Mouse (Mus musculus) neural tube, embryonic 13.5 days (tissue): ENCODE measurements around the gene Pafah2. TPM values are rescaled to one million over a fixed set of nuclear protein-coding genes. Genes with fewer than 3 reads are reported as not detected.

ENCODE experiments used
- ATAC-seq: fragments of 200-750 bp; cut with Nextera tagmentation; 2 replicates; pipeline ENCODE4 v1.8.0; 2017; ENCODE audit warnings: low read depth, mild to moderate bottlenecking, moderate TSS enrichment, moderate library complexity
- H3K27ac ChIP-seq: fragments of 300-500 bp; sonication (generic); replicated peaks from 2 replicates; pipeline ENCODE4 v1.5.1; 2015; ENCODE audit warnings: moderate library complexity, mild to moderate bottlenecking, inconsistent platforms
- H3K27me3 ChIP-seq: fragments of 300-500 bp; sonication (generic); 2 replicates; pipeline ENCODE4 v1.6.1; 2015; ENCODE audit warnings: mild to moderate bottlenecking, inconsistent platforms
- H3K36me3 ChIP-seq: fragments of 300-500 bp; sonication (generic); 2 replicates; pipeline ENCODE4 v1.6.1; 2015; ENCODE audit warnings: mild to moderate bottlenecking, inconsistent platforms
- H3K4me1 ChIP-seq: fragments of 300-500 bp; sonication (generic); replicated peaks from 2 replicates; pipeline ENCODE4 v1.6.1; 2015; ENCODE audit warnings: inconsistent platforms
- H3K4me2 ChIP-seq: fragments of 300-500 bp; sonication (generic); 2 replicates; pipeline ENCODE4 v1.6.1; 2015; ENCODE audit warnings: inconsistent platforms, mild to moderate bottlenecking, moderate library complexity
- H3K4me3 ChIP-seq: fragments of 300-500 bp; sonication (generic); 2 replicates; pipeline ENCODE4 v1.5.1; 2015; ENCODE audit warnings: mild to moderate bottlenecking, inconsistent platforms
- H3K9ac ChIP-seq: fragments of 300-500 bp; sonication (generic); 2 replicates; pipeline ENCODE4 v1.6.1; 2015; ENCODE audit warnings: moderate library complexity, mild to moderate bottlenecking, inconsistent platforms
- H3K9me3 ChIP-seq: fragments of 300-500 bp; sonication (generic); 2 replicates; pipeline ENCODE4 v1.6.1; 2016; ENCODE audit warnings: inconsistent platforms
- WGBS: fragments of 180-500 bp; shearing (Covaris S2); methylation state at CpG from one replicate; pipeline ENCODE4 v1.1.7; 2015; 5-methylcytosine and 5-hydroxymethylcytosine counted together
- microRNA-seq: library from miRNA; unstranded; fragments of <30 nt; microRNA quantifications from one replicate; pipeline ENCODE4, GENCODE M21; 2016
- polyA plus RNA-seq: library from polyadenylated mRNA; unstranded; fragments of >200 nt; fragmentation: Nextera tagmentation; extraction: Ambion mirVana; gene quantifications from 2 replicates; pipeline ENCODE4 v1.2.1, GENCODE M21; 2015

Pafah2 gene
- polyA plus RNA-seq, 1 experiment from 2014 or later = 8.0 TPM

GRCm38 (mm10) chr4:134468578-134469266 lies 72.6 kb downstream of the Pafah2 start:
- peak overlapping the region; percentile 83 for H3K4me3 ChIP-seq
- H3K4me2 ChIP-seq = peak overlapping the region; percentile 83
- peak; percentile 85 for ATAC-seq
- H3K9ac ChIP-seq = peak overlapping the region; percentile 94
- peak overlapping the region; percentile 98 for H3K27ac ChIP-seq
- H3K36me3 ChIP-seq = peaks cover 25% of the 10 kb centered on the region
- H3K9me3 ChIP-seq = no peaks in the 10 kb centered on the region
- under 1% methylated on average over 67 of the region's 68 CpGs for WGBS
- H3K27me3 ChIP-seq = no peaks in the 10 kb centered on the region
- peaks cover 48% of the 10 kb centered on the region for H3K4me1 ChIP-seq

GRCm38 (mm10) chr4:134469341-134469796 lies 73.2 kb downstream of the Pafah2 start:
- Histone ChIP-seq H3K27me3 (no peaks in the 10 kb centered on the region), H3K4me3 (peak overlapping the region; percentile 83), H3K4me2 (peak overlapping the region; percentile 83), H3K27ac (peak overlapping the region; percentile 98), H3K36me3 (peaks cover 32% of the 10 kb centered on the region), H3K9me3 (no peaks in the 10 kb centered on the region), H3K4me1 (peaks cover 55% of the 10 kb centered on the region), H3K9ac (peak overlapping the region; percentile 94)
- whole genome bisulfite sequencing = 3% methylated on average over 6 of the region's 6 CpGs
- ATAC-seq = peak; percentile 8; the same call in 1 of the 2 replicates

GRCm38 (mm10) chr4:134469985-134470384 lies 73.9 kb downstream of the Pafah2 start:
- no peaks in the 10 kb centered on the region for H3K9me3 ChIP-seq
- no peaks in the 10 kb centered on the region for H3K27me3 ChIP-seq
- H3K4me3 ChIP-seq = peak overlapping the region; percentile 83
- peak overlapping the region; percentile 83 for H3K4me2 ChIP-seq
- peak overlapping the region; percentile 98 for H3K27ac ChIP-seq
- H3K4me1 ChIP-seq = peaks cover 61% of the 10 kb centered on the region
- H3K36me3 ChIP-seq = peaks cover 38% of the 10 kb centered on the region
- H3K9ac ChIP-seq = peak overlapping the region; percentile 94
- no peak for ATAC-seq
- 25% methylated on average over 3 of the region's 3 CpGs for WGBS

- Histone ChIP-seq H3K4me1 (peaks cover 57% of the 10 kb centered on the region), H3K4me3 (peak overlapping the region; percentile 83), H3K4me2 (peak overlapping the region; percentile 83), H3K9me3 (no peaks in the 10 kb centered on the region), H3K36me3 (peaks cover 53% of the 10 kb centered on the region), H3K9ac (peak overlapping the region; percentile 94), H3K27me3 (no peaks in the 10 kb centered on the region), H3K27ac (peak overlapping the region; percentile 86)
- ATAC-seq = no peak
These were observed 75.3 kb downstream of the Pafah2 start for GRCm38 (mm10) chr4:134471469-134471868.

- ATAC-seq = no peak
- no peaks in the 10 kb centered on the region for H3K27me3 ChIP-seq
- H3K27ac ChIP-seq = peak overlapping the region; percentile 86
- H3K4me1 ChIP-seq = peaks cover 56% of the 10 kb centered on the region
- H3K36me3 ChIP-seq = peaks cover 60% of the 10 kb centered on the region
- peak overlapping the region; percentile 51 for H3K9ac ChIP-seq
- no peak overlapping the region for H3K4me3 ChIP-seq
- no peaks in the 10 kb centered on the region for H3K9me3 ChIP-seq
- peak overlapping the region; percentile 33 for H3K4me2 ChIP-seq
- 48% methylated on average over 4 of the region's 4 CpGs for WGBS
These were observed 77.6 kb downstream of the Pafah2 start for GRCm38 (mm10) chr4:134473764-134474163.

GRCm38 (mm10) chr4:134474240-134474639 lies 78.1 kb downstream of the Pafah2 start:
- 22% methylated on average over 8 of the region's 8 CpGs for WGBS
- Histone ChIP-seq H3K9ac (peak overlapping the region; percentile 51), H3K4me3 (no peak overlapping the region), H3K36me3 (peaks cover 60% of the 10 kb centered on the region), H3K27me3 (no peaks in the 10 kb centered on the region), H3K27ac (peak overlapping the region; percentile 86), H3K9me3 (no peaks in the 10 kb centered on the region), H3K4me2 (peak overlapping the region; percentile 33), H3K4me1 (peaks cover 56% of the 10 kb centered on the region)
- ATAC-seq = peak; percentile 24; the same call in 1 of the 2 replicates

GRCm38 (mm10) chr4:134476899-134477298 lies 80.8 kb downstream of the Pafah2 start:
- peaks cover 50% of the 10 kb centered on the region for H3K36me3 ChIP-seq
- H3K27ac ChIP-seq = peak overlapping the region; percentile 86
- H3K4me2 ChIP-seq = no peak overlapping the region
- WGBS = 86% methylated on average over 8 of the region's 8 CpGs
- ATAC-seq = no peak
- H3K4me3 ChIP-seq = no peak overlapping the region
- no peaks in the 10 kb centered on the region for H3K9me3 ChIP-seq
- H3K9ac ChIP-seq = no peak overlapping the region
- peaks cover 45% of the 10 kb centered on the region for H3K4me1 ChIP-seq
- H3K27me3 ChIP-seq = peaks cover 3% of the 10 kb centered on the region; the same call in 1 of the 2 replicates

Small RNAs within 50 kb of the gene (microRNA-seq; reads per million reads assigned to microRNA genes)
- gene Gm23634 = 0.74 reads per million

Other genes starting within 250 kb of the Pafah2 start
- gene Cep85, start 209.2 kb upstream of the Pafah2 start, polyA plus RNA-seq = 21.2 and 22.6 TPM in 2 replicates
- gene Gm7534, start 193.3 kb upstream of the Pafah2 start, polyA plus RNA-seq = not detected in 2 replicates
- gene Catsper4, start 168.9 kb upstream of the Pafah2 start, polyA plus RNA-seq = not detected in 2 replicates
- gene Cnksr1, start 157.9 kb upstream of the Pafah2 start, polyA plus RNA-seq = 0.29 TPM in 1 of 2 replicates, not detected in the other
- 0.47 TPM in 1 of 2 replicates, not detected in the other for gene E130218I03Rik, start 152.7 kb upstream of the Pafah2 start, polyA plus RNA-seq
- gene Zfp593, start 150.7 kb upstream of the Pafah2 start, polyA plus RNA-seq = 15.1 and 15.7 TPM in 2 replicates
- not detected in 2 replicates for gene Gm30191, start 149.4 kb upstream of the Pafah2 start, polyA plus RNA-seq
- 10.4 and 11.3 TPM in 2 replicates for gene Grrp1, start 142.2 kb upstream of the Pafah2 start, polyA plus RNA-seq
- gene Pdik1l, start 108.4 kb upstream of the Pafah2 start, polyA plus RNA-seq = 31.6 and 35.5 TPM in 2 replicates
- gene Trim63, start 81.2 kb upstream of the Pafah2 start, polyA plus RNA-seq = 0.88 and 1.6 TPM in 2 replicates
- gene Slc30a2, start 53.1 kb upstream of the Pafah2 start, polyA plus RNA-seq = 0.15 and 0.22 TPM in 2 replicates
- gene Extl1, start 12.5 kb upstream of the Pafah2 start, polyA plus RNA-seq = 0.66 and 0.73 TPM in 2 replicates
- 6,082 and 6,118 TPM in 2 replicates for gene Stmn1, start 72.0 kb downstream of the Pafah2 start, polyA plus RNA-seq
- gene Paqr7, start 100.4 kb downstream of the Pafah2 start, polyA plus RNA-seq = 19.5 and 23.3 TPM in 2 replicates
- gene Aunip, start 114.7 kb downstream of the Pafah2 start, polyA plus RNA-seq = 2.3 TPM in 2 replicates
- gene Mtfr1l, start 139.1 kb downstream of the Pafah2 start, polyA plus RNA-seq = 165 and 172 TPM in 2 replicates
- gene Selenon, start 155.8 kb downstream of the Pafah2 start, polyA plus RNA-seq = 11.3 and 17.1 TPM in 2 replicates